In the genomic region with DNA sequence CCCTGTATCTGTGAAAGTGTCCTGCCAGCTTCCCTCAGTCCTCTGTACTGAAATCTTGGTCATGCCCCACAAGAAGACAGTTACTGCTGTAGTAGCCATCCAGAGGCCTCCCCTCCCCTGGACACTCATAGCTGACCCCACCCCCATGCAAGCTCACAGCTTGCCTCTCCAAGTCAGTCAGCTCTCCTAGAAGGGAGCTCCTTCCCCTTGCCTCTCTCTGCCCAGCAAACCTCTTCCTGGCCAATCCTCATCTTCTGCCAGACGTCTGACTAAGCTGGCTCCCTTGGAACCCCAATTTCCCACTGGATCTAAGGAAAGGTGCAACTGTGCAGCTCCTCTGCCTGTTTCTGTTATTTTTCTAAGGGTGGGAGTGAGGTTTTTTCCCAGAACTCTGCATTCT, we compare ENCODE assay signal across 17 mouse cellular contexts.
"Had no signal": no experiment of that assay in that cellular context is flagged by ENCODE, and none has a peak within 500 bp of the region (broad histone marks: within the 10 kb centered on the region; RNA-seq: fewer than 3 reads in every experiment).

No protein-coding gene starts in this region.

- H3K9me3 ChIP-seq: neural tube, embryonic 13.5 days; neural tube, embryonic 15.5 days had no signal

- H3K36me3 ChIP-seq: neural tube, embryonic 13.5 days; neural tube, embryonic 15.5 days had no signal

- H3K4me1 ChIP-seq: neural tube, embryonic 15.5 days had no signal

- DNase-seq: lung, adult 18-20 months; lung, embryonic 14.5 days; lung, postnatal 10 days; lung, postnatal 4 days; retina, postnatal 1 day; right cerebral cortex, adult 18-20 months; right cerebral cortex, postnatal 25 days; right cerebral cortex, postnatal 4 days; spleen, adult 18-20 months; thymus, adult 18-20 months; thymus, postnatal 14 days; thymus, postnatal 36 days had no signal

- H3K27me3 ChIP-seq: neural tube, embryonic 13.5 days; neural tube, embryonic 15.5 days had no signal

- H3K9ac ChIP-seq: liver, embryonic 14.5 days; lung, embryonic 14.5 days; neural tube, embryonic 13.5 days; neural tube, embryonic 15.5 days had no signal

- H3K4me3 ChIP-seq: myocyte; neural tube, embryonic 13.5 days; neural tube, embryonic 15.5 days had no signal

- H3K27ac ChIP-seq: liver, embryonic 14.5 days; neural tube, embryonic 13.5 days; neural tube, embryonic 15.5 days had no signal

- H3K4me2 ChIP-seq: lung, embryonic 14.5 days; midbrain, embryonic 11.5 days; neural tube, embryonic 13.5 days; neural tube, embryonic 15.5 days had no signal
